Mouse (Mus musculus): ENCODE results near the gene Ccdc136.

DNA sequence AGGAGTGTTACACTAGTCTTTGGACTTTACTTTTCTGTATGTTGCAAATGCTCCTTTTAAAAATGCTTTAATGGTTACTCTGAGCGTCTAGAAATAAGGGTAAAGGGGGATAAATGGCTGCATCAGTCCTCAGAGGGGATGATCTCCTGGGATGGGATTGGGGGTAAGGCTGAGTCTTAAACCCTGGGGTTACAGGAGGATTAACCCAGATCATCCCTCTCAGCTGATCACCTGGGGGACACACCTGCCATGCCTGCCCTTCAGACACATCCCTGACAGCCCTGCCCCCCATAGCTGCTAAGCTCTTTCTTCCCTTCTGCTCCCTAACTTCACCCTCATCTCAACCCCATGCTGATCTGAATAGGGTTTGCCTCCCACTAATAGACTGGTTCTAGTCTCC lies 1.8 kb upstream of the Ccdc136 start:
- TF ChIP-seq POLR2A (IDR thresholded peaks at IDR 0.05; ENCODE audit: borderline replicate concordance, low read depth, low read length) (no peak), CTCF (IDR thresholded peaks at IDR 0.05; ENCODE audit: low read depth, low read length) (no peak)
